Mouse (Mus musculus) layer of hippocampus, postnatal 36 days (tissue): ENCODE measurements around the gene Aar2. TPM values are rescaled to one million over a fixed set of nuclear protein-coding genes. Genes with fewer than 3 reads are reported as not detected.

Experiments used
- DNase-seq, 2 experiments: peaks; one replicate each; pipeline ENCODE4 v3.0.0; 2022
- total RNA-seq, 2 experiments: library from RNA; stranded (reverse); gene quantifications; 2 replicates each; pipeline ENCODE4 v1.2.3; 2021

Aar2 gene
- total RNA-seq, 2 experiments from 2014 or later = 38.1 to 38.6 TPM

- DNase-seq = no peak
Observed at GRCm38 (mm10) chr2:156569261-156569660, 21.9 kb downstream of the Aar2 start.

GRCm38 (mm10) chr2:156571521-156571920, 24.1 kb downstream of the Aar2 start:
- DNase-seq = no peak

- DNase-seq = no peak
Observed at GRCm38 (mm10) chr2:156576850-156577587, 29.6 kb downstream of the Aar2 start.

- DNase-seq = no peak
Observed at GRCm38 (mm10) chr2:156580507-156580906, 33.1 kb downstream of the Aar2 start.

GRCm38 (mm10) chr2:156581244-156581643, 33.9 kb downstream of the Aar2 start:
- DNase-seq = peak; percentile 76 to 84

GRCm38 (mm10) chr2:156582887-156583286, 35.5 kb downstream of the Aar2 start:
- DNase-seq = no peak

- peak in 1 of 2 experiments; percentile 32 for DNase-seq
Observed at GRCm38 (mm10) chr2:156584154-156584796, 36.9 kb downstream of the Aar2 start.

- DNase-seq = peak; percentile 48 to 53
Observed at GRCm38 (mm10) chr2:156584797-156585471, 37.5 kb downstream of the Aar2 start.

- no peak for DNase-seq
Observed at GRCm38 (mm10) chr2:156589481-156589880, 42.1 kb downstream of the Aar2 start.

- DNase-seq = no peak
Observed at GRCm38 (mm10) chr2:156594987-156595490, 47.7 kb downstream of the Aar2 start.

- DNase-seq = no peak
Observed at GRCm38 (mm10) chr2:156602581-156602980, 55.2 kb downstream of the Aar2 start.

- no peak for DNase-seq
Observed at GRCm38 (mm10) chr2:156603671-156604070, 56.3 kb downstream of the Aar2 start.

- DNase-seq = no peak
Observed at GRCm38 (mm10) chr2:156605144-156605543, 57.8 kb downstream of the Aar2 start.

GRCm38 (mm10) chr2:156605971-156606370, 58.6 kb downstream of the Aar2 start:
- no peak for DNase-seq

- peak; percentile 75 to 81 for DNase-seq
Observed at GRCm38 (mm10) chr2:156613081-156613540, 65.7 kb downstream of the Aar2 start.

GRCm38 (mm10) chr2:156613541-156614257, 66.3 kb downstream of the Aar2 start, which contains the start of gene Dlgap4:
Dlgap4 (plus strand) TSS chr2:156613705.
- DNase-seq = peak; percentile 47

- peak in 1 of 2 experiments; percentile 36 for DNase-seq
Observed at GRCm38 (mm10) chr2:156614258-156614556, 66.8 kb downstream of the Aar2 start.

- DNase-seq = no peak
Observed at GRCm38 (mm10) chr2:156614661-156615654, 67.6 kb downstream of the Aar2 start.

- no peak for DNase-seq
Observed at GRCm38 (mm10) chr2:156616513-156616912, 69.1 kb downstream of the Aar2 start.

- DNase-seq = peak; percentile 74 to 76
Observed at GRCm38 (mm10) chr2:156617536-156617935, 70.2 kb downstream of the Aar2 start.
